Mouse (Mus musculus): ENCODE data around the gene Tbca.

Gene Tbca

DNA sequence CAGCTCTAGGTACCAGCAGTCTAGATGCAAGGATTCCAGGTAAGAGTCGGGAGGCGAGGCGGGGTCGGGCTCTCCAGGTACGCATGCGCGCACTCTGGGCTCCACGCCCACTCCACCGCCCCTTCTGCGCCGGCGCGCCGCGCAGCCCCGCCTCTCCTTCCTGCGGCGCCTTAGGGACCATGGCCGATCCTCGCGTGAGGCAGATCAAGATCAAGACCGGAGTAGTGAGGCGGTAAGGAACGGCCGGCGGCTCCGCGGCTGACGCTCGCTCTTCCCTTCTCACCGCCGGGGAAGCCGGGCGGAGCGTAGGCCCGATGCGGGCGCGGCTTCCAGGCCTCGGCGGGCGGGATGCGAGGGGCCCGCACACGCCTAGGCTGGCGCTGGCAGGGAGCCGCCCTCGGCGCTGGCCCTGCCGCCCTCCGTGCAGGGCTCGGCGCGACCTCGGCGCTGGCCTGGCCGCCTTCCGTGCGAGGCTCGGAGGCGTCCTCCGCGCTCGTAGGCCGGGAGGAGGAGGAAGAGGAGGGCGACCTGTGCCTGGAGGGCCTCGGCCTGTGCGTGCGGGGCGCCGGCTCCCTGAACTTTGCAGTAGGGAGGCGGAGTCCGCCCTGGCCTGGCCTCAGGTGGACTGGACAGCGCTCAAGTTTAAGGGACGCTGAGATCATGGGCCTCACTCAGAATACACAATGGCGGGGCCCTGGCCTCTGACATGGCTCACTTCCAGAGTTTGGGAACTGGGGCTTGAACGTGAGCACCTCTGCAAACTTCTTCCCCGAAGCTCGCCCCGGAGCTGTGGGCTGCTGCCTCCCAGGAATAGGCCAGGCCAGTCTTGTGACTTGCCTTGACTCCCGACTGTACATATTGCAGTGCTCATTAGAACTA lies at the start of gene Tbca:
TSS of gene Tbca (plus strand) at position 140 of the 879 bp plus-strand sequence.
- peak; percentile 89 for DNase-seq (ENCODE audit: low spot score)

DNA sequence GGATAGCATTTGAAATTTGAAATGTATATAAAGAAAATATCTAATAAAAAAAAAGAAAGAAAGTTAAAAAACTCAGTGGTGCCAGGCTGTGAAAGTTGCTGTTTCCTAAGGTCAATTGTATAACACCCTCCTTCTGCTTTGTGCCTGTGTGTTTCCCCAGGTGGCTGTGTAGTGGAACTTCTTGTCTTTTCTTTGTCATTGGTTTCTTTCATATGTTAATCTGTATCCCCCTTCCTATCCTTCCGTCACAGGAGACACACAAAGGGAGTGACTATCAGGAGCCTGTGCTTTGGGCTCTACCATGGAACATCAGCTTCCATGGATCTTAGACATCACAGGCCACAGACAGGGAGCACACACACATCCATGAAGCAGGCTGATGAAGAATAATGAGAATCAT lies 43.5 kb upstream of the Tbca start:
- no peak for DNase-seq (ENCODE audit: low spot score)

DNA sequence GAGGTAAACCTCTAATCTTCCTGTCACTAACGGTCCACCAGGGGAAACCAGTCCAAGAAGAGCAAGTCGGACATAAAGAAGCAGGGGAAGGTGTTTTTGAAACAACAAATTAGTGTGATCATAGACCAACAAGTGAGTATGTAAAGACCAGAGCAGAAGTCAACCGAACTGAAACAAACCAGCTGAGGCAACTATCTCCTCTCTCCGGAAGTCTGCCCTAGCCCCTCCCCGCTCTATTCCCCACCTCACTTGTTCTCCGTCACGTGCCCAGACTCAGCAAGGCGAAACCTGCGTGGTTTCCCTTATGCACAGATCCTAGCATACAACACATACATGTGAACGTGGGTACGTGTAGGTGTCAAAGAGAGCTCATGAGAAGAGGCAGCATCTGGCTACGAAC lies 22.9 kb upstream of the Tbca start:
- DNase-seq (ENCODE audit: low spot score) = no peak

DNA sequence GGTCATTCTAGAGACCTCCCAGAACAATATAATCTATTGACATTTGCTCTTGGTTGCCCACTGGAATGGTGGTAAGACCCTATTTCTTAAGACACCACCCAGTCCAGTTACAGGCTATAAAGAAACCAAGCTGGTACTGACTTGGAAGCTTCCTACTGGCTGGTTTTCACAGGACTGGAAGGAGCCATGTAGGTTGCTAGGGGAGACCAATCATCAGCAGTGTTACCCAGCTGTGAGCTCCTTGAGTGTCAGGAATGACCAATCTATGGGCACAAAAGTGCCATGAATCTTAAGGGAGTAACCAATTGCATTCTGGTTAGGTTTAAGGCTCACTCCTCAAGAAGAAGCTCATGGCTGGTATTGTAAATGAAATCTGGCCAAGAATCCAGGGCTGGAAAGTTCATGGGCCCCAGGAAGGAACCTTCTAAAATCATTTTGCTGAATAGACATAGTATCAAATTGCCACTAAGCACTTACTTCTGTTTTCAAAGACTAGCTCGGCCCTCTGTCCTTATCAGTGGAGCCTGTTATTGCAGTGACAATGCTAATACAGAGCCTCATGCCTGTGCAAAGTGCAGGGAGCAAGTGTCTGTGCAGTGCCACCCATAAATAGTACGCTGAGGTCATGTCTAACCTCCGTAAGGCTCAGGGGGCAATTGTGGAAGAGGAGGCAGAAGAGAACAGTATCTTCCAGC lies 20.1 kb upstream of the Tbca start:
- no peak for DNase-seq (ENCODE audit: low spot score)

DNA sequence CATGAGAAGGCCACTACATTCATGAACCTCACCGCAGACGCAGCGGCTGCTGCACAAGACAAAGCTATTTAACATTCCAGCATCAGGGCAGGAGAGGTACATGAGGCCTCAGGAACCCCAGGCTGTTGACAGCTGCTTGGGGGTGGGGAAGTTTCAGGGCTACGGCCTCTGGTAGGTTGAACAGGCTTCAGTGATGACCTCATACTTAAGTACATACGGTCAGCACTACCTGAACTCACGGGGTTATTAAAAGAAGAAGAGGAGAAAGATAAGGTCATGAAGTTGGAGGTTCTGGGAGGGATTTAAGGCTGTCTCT lies 19.6 kb upstream of the Tbca start:
- no peak for DNase-seq (ENCODE audit: low spot score)

DNA sequence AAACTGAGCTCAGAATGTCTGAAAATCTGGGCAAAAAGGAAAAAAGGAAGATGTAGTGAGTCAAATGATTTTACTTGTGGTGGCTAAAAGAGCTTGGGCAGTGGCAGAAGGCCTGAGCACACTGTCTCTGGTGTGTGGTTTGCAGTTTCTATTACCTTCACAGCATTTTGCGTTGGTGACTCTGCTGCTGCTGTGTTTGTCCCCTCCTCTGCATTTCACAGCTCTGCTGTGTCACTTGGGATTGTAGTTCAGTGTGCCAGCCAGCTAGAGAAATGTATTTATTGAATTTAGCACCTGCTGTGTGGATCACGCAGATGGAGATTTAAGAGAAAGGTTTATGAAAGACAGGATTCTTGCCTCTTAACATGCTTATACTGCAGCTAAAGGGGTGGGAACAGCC lies 1.8 kb upstream of the Tbca start:
- no peak for DNase-seq (ENCODE audit: low spot score)

DNA sequence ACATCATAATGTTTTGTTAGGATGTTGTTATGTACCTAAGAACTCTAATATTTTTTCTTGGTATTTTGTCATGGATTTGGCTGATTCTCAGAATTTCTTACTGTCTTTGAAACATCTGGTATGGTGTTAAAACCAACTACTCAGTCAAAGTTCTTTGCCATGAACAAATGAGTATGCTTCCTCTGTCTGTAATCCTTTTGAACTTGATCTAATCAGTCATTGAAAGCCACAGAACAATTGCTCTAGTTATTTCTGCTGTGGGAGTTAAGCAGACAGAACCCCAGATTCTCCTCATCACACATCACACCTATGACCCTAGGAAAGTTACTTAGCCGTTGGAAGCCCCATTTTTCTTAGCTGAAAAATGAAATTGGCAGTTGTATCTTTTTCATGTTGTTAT lies 6.0 kb downstream of the Tbca start:
- no peak for DNase-seq (ENCODE audit: low spot score)

DNA sequence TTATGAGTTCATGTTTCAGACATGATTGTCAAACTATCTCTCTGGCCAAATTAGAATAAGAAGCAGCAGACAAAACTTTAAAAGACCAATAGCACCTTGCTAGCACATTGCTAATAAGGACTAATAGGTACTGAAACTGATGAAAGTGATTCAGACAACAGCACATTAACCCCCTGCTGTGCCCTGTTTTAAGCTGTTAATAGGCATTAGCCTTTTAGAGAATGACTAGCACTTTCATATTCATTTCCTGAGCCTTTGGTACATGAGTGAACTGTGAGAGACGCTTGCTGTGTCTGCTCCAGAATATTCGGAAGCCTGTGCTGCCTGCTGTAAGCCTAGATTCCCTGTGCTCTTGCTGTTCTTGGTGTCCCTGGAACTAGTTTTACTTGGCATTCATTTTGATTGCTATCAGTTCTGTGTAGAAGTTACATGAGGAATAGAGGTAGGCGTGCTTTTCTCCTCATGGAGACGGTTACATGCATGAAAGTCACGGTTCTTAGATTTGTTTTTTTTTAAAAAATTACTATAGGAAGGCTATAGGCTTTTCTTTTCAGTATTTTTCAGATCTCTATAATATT lies 14.9 kb downstream of the Tbca start:
- no peak for DNase-seq (ENCODE audit: low spot score)

DNA sequence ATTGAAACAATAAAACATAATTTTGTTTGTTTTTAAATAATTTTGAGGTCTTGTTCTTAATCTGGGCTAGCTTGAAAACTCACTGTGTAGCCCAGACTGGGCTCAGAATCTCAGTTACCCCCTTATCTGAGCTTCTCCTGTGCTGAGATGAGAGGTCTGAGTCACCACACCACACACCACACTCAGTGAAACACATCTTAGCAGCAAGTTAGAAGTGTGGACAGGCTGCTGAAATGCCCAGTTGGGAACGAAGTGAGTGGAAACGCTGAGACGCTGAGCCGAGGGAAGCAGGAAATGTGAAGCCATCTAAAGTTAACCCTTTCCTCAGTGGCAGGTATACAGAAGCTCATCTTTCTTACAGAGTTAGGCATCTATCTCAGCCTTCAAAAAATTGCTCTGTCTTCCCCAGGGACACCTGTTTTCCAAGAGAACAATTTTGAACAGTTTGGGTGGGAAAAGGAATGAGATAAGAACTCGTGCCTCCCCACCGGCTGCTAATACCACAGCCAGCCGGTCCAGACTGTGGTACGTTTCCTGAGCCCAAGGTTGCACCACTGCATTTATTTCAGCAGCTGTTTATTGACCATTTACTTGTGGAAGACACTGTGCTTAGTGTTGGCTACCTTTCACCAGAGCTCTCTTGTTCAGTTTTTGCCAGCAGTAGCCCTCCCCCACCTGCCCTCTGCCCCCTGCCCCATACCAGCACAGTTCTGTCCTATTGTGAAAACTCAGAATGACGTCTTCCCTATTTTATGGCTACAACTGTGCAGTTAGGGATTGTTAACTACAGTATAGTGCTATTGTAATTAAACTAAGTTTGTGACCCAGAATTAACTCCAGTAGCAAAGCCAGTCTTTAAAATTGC lies 17.8 kb downstream of the Tbca start:
- no peak for DNase-seq (ENCODE audit: low spot score)

DNA sequence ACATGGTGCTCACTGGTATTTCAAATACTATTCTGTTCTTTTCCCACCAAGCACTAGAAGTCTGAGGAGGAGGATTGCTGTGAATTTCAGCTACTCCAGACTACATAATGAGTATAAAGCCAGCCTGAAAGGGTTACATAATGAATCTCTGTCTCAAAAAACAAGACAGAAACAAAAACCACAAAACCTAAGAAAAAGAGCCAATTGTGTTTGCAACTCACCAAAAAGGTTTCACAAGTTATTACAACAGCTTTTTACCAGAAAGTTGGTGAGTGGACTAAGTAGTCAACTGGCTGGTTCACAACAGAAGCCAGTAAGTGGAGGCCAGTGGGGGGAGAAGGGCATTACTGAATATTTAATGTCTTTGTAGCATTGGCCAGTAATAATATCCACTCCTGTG lies 19.9 kb downstream of the Tbca start:
- DNase-seq (ENCODE audit: low spot score) = no peak

DNA sequence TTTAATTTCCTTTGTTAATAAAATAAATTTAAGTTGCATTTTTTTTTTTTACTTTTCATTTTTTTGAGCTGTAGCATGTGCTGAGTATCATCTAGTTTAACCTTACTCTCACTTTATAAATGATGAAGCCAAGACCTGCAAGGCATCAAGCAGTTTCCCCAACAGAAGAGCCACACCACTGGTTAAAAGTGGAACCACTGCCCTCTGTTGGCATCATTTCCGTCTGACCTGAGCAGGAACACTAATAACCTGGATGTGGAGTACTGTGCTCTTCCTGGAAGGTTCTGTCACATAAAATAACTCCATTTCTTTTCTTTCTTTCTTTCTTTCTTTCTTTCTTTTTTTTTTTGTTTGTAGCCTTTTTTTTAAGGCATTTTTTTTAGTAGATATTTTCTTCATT lies 21.0 kb downstream of the Tbca start:
- DNase-seq (ENCODE audit: low spot score) = no peak

DNA sequence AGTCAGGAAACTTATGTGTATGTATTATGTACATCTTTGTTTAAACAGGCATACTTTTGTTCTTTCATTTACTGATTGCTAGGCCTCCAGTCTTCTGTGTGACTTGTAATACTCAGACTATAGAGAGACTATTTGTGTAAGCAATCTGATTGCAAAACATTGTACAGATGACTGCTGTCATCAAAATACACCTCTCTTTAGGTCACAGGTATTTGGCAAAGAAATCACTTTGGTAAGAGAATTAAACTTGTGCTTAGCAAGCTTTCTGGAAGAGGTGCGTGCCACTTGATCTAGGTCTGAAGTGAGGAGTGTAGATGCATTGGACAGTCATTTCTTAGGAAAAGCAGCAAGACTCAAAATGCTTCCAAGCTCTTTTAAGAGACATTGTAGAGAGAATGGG lies 22.7 kb downstream of the Tbca start:
- DNase-seq (ENCODE audit: low spot score) = no peak

DNA sequence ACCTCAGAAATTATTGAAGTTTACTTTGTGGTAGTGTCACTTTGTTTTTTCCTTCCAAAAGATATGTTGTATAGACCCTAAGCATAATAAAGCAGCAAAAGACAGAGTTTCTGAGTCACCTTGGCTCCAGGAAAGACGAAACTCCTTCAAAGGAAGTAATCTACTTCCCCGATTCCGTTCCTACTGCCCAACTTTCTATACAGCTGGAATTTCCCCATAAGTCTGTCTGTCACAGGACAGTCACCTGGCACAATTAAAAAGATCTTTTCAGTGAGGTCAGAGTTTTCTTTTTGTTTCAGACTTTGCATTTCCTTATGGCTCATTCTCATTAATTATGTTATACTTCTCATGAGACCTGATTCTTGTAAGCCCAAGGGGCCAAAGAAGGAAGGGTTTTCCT lies 25.1 kb downstream of the Tbca start:
- DNase-seq (ENCODE audit: low spot score) = no peak

DNA sequence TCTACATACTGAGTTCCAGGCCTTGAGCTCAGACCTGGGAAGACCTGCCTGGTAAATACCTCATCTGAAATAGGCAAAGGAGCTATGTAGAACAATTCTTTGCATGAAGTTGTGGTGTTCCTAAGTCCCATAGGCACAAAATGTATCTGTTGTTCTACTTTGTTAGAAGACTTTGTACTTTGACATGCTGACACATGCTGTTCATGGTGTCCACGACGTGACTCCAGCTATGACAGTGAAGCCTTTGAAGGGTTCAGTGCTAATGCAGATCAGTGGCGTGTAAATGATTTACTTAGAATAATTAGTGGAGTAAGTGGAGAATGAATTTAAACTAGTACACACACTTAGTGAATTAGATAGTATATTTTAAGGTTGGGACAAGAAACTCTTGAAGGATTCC lies 31.8 kb downstream of the Tbca start:
- no peak for DNase-seq (ENCODE audit: low spot score)

DNA sequence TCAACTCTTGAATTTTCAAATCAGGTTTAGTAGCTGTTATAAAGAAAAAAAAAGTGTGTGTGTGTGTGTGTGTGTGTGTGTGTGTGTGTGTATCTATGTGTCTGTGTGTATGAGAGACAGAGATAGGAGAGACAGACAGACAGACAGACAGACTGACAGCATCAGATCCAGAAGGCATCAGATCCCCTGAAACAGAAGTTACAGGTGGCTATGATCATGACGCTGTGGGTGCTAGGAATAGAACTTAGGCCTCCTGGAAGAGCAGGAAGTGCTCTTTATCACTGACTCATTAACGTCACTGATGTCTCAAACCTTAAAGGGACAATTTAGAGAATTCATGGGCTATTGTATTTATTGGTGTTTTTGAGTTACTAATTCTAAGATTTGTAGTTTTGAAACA lies 32.2 kb downstream of the Tbca start:
- no peak for DNase-seq (ENCODE audit: low spot score)

DNA sequence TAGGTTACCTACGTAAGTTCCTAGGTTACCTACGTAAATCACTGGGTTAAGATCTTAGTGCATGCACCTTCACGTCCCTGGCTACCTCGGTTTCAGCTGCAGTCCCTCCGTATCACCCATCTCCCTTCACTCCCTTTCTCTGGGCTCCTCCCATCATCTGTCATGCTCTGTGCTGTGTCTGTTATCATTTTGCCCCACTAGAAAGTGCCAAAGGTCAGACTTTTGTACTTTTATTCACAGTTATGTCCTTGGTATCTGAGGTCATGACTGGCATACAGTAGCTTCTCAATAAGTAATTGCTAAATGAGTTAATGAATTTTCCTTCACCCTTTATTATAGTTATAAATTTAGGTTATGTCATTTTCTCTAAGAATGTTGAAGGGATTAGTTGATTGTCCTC lies 37.7 kb downstream of the Tbca start:
- DNase-seq (ENCODE audit: low spot score) = no peak

DNA sequence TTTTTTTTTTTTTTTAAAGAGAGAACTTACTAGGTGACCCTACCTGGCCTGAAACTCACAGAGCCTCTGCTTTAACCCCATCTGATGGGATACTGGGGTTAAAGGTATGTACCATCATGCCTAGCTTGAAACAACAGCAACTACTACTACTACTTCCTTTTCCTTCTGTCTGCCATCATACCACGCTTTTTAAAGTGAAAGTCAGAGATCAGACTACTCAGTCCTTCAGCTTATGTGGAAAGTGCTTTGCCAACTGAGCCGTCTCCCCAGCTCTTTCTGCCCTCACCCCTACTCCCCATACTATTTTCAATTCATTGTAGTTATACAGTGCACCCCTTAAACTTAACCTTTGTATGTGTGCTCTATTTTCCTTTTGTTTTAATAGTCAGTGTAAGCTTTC lies 38.3 kb downstream of the Tbca start:
- DNase-seq (ENCODE audit: low spot score) = no peak

DNA sequence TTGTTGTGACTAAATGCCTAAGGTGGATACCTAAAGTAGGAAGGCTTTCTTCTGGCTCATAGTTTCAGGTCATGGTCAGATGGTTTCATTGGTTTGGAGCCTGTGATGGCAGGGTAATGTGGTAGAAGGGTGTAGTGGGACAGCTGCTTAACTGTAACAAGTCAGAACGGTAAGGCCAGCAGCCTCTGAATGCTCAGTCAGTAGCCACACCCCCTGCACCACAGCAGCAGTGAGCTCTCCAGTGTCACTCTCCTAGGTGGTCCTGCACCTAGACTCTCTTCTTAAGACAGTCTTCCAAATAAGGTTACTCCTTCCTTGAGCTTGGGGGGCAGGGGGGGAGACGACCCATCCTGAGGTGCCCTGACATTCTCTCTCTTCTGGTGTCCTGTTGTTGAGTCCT lies 39.1 kb downstream of the Tbca start:
- DNase-seq (ENCODE audit: low spot score) = no peak

DNA sequence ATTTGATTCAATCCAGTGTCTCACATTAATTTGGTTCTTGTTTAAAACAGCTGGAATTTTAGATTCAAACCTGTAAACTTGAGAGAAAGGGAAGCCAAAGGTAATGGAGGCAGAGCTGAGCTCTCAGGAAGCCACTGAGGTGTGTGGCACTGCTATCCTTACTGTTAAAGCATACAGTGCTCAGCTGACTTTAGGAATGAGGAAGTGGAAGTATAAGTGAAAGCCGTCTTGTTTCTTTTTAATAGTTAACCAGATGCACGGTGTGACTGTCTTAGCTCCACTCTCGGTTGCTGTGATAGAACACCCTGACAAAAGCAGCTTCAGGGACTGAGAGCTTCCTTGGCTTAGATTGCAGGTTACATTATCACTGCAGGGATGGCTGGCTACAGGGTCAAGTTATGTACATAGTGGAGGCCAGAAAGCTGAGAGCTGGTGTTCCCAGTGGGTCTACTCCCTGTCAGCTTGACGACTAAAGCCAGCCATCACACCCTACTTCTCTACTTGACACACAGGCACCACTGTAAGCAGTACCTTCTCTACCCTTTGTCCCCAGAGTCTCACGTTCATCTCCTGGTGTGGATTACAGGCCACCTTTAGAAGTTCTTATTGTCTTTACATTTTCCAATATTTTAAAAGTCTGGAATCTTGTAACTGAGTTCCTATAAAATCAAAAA lies 49.5 kb downstream of the Tbca start:
- no peak for DNase-seq (ENCODE audit: low spot score)

DNA sequence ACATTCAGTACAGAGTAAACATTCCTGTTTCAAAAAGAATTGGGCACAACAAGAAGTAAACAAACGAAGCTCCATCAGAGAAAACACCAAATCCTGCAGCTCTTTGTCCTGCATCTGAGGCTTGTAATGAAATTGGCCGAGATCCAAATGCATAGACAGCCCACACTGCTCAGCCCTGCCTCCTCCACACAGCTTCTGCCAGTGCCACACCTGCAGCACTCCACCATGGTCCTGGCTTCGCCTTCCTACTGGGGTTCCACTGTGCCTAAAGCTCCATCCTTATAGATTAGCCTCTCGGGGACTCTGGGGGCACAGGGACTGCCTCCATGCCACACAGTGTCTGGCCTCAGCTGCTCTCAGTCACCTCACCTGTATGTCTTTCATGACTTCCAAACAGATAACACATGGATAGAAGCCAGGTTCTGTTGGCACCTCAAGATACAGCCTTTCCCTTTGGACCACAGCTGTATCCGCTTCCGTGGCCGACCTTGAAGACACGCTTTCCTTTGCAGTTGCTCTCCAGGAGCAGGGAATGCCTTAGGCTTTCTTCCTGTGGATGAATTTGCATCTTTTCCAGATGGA lies 50.1 kb downstream of the Tbca start:
- DNase-seq (ENCODE audit: low spot score) = no peak

DNA sequence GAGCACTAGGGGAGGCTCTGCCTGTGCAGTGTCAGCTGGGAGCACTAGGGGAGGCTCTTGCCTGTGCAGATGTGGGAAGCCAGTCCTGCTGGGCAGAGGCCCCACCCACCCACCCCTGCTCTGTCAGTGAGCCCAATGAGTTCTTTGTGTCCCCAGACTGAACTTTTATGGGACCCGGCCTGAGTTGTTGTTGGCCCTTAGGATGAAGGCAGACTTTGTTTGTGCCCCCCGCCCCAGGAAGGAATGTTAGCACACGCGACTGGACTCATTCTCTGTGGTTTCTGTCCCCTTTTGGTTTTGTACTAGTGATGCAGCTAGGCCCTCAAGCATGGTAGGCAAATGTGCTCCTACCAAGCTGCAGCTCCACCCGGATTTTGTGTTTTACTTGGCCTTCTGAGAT lies 54.5 kb downstream of the Tbca start:
- no peak for DNase-seq (ENCODE audit: low spot score)

DNA sequence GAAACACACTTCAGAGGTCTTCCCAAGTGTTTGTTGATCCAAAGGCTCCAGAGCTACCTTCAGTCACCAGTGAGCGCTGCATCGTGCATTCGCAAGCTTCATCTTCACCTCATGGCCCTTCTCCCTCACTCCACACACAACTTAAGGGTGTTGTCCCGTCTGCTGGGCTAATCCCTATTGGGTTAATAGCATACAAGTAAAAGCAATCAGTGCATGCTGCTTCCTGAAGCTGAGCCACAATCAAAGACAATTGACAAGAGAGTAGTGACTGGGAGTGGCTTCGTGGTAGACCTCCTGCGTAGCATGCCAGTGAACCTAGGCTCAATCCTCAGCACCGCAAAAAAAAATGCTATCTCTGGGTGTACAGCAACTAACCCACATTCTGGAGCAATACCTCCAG lies 59.2 kb downstream of the Tbca start:
- DNase-seq (ENCODE audit: low spot score) = no peak

Measured in ovary, postnatal 36 days (tissue).